Mouse (Mus musculus): ENCODE data around the gene Gabrd.

The Gabrd gene

GRCm38 (mm10) chr4:155336284-155337050 lies 61.4 kb downstream of the Gabrd start:
- no peak for DNase-seq

All from retina, postnatal 1 day (tissue).